In genomic region chr8:120294982-120295870, GRCm38 (mm10) we compare ENCODE assay signal across 8 mouse cellular contexts.
A peak's percentile ranks its signal among the peaks of the same experiment; 100 is the strongest.
DNase-seq lines count a peak whose midpoint lies in the region; ATAC-seq and TF ChIP-seq lines count a peak whose summit lies in the region.

No protein-coding gene starts in this region.

- DNase-seq in thymus, postnatal 4 days, result peak; percentile 21
- DNase-seq in thymus, postnatal 25 days, result no peak
- peak; percentile 80 for DNase-seq in hindbrain, embryonic 11.5 days (ENCODE audit: low spot score)
- DNase-seq in liver, embryonic 14.5 days (ENCODE audit: low read depth in 3 of 3, low spot score in 3 of 3), result peak in 2 of 3 experiments; percentile 49 to 54
- peak; percentile 77 for DNase-seq in yolk sac, embryonic 10.5 days (ENCODE audit: low spot score)
- no peak for DNase-seq in layer of hippocampus, adult 8-10 months (ENCODE audit: low spot score in 2 of 2)
- DNase-seq in left cerebral cortex, postnatal 10 days (ENCODE audit: extremely low spot score in 1 of 2, low spot score in 2 of 2), result no peak
- DNase-seq in spleen, adult 12 weeks (ENCODE audit: low spot score), result no peak

- no peaks in the 10 kb centered on the region for H3K36me3 ChIP-seq in hindbrain, embryonic 11.5 days (ENCODE audit: control insufficient read depth, insufficient read depth, low read length)
- no peaks in the 10 kb centered on the region for H3K36me3 ChIP-seq in liver, embryonic 14.5 days (replicated peaks; ENCODE audit: control insufficient read depth, insufficient read depth, low read depth)

- H3K27me3 ChIP-seq in hindbrain, embryonic 11.5 days (ENCODE audit: control insufficient read depth, insufficient read depth, low read length), result no peaks in the 10 kb centered on the region
- no peaks in the 10 kb centered on the region for H3K27me3 ChIP-seq in liver, embryonic 14.5 days (ENCODE audit: control insufficient read depth, insufficient read depth, low read length)

- intact Hi-C loops in left cerebral cortex, postnatal 10 days (cut with DNase I), result no loop called here

- H3K27ac ChIP-seq in hindbrain, embryonic 11.5 days (ENCODE audit: low read depth, low read length), result peak overlapping the region; percentile 96
- H3K27ac ChIP-seq in liver, embryonic 14.5 days, result peak overlapping the region; percentile 98

- peak overlapping the region; percentile 24 for H3K4me2 ChIP-seq in hindbrain, embryonic 11.5 days (replicated peaks; ENCODE audit: low read depth, low read length)
- H3K4me2 ChIP-seq in liver, embryonic 14.5 days (ENCODE audit: low read depth), result peak overlapping the region; percentile 97

- no peak for TF ChIP-seq CTCF in liver, embryonic 14.5 days (IDR thresholded peaks at IDR 0.05; ENCODE audit: low read depth)

- no peak overlapping the region for H3K4me3 ChIP-seq in hindbrain, embryonic 11.5 days (ENCODE audit: low read depth, low read length)
- H3K4me3 ChIP-seq in liver, embryonic 14.5 days (ENCODE audit: insufficient read depth in 1 of 2, low read depth in 2 of 2, low read length in 2 of 2), result peak overlapping the region; percentile 3 to 44

- peak; percentile 48 for TF ChIP-seq EP300 in liver, embryonic 14.5 days (IDR thresholded peaks at IDR 0.05; ENCODE audit: low read depth)

- WGBS in hindbrain, embryonic 11.5 days, result 16% methylated on average over 15 of the region's 17 CpGs
- 23% methylated on average over 16 of the region's 17 CpGs for WGBS in liver, embryonic 14.5 days (ENCODE audit: insufficient replicate concordance)

- H3K9ac ChIP-seq in hindbrain, embryonic 11.5 days (ENCODE audit: low read depth, low read length), result peak overlapping the region; percentile 31; the same call in 1 of the 2 replicates
- H3K9ac ChIP-seq in liver, embryonic 14.5 days (replicated peaks), result peak overlapping the region; percentile 89

- peaks cover 72% of the 10 kb centered on the region for H3K4me1 ChIP-seq in hindbrain, embryonic 11.5 days (replicated peaks; ENCODE audit: control insufficient read depth, insufficient read depth, low read length)
- H3K4me1 ChIP-seq in liver, embryonic 14.5 days (replicated peaks; ENCODE audit: control insufficient read depth in 2 of 2, insufficient read depth in 2 of 2, low read length in 1 of 2), result peaks cover 42 to 60% of the 10 kb centered on the region in 2 experiments

- ATAC-seq in hindbrain, embryonic 11.5 days (ENCODE audit: low FRiP score), result peak; percentile 53
- ATAC-seq in liver, embryonic 14.5 days (ENCODE audit: insufficient read depth), result peak; percentile 59

- H3K9me3 ChIP-seq in hindbrain, embryonic 11.5 days (ENCODE audit: control insufficient read depth, low read length), result no peaks in the 10 kb centered on the region
- no peaks in the 10 kb centered on the region for H3K9me3 ChIP-seq in liver, embryonic 14.5 days (ENCODE audit: control insufficient read depth, low read length)

Comparison
In these comparisons a context has a peak if more than half of its experiments do, and no peak if none do; other contexts are left out.
1. DNase-seq: peak in thymus, postnatal 4 days (single experiment), hindbrain, embryonic 11.5 days (single experiment), liver, embryonic 14.5 days (2 of 3) and yolk sac, embryonic 10.5 days (single experiment); none in thymus, postnatal 25 days (single experiment), layer of hippocampus, adult 8-10 months (0 of 2), left cerebral cortex, postnatal 10 days (0 of 2) and spleen, adult 12 weeks (single experiment).